Mouse (Mus musculus): ENCODE data around the gene Wrnip1. TPM values are rescaled to one million over a fixed set of nuclear protein-coding genes. Genes with fewer than 3 reads are reported as not detected.

The Wrnip1 gene
- 10 to 100 TPM; 56.4 to 60.6 TPM for total RNA-seq (2021)
- long read RNA-seq, experiment 1, transcript Wrnip1-201 (7 exons, 2,633 nt), result major isoform, 89 of 95 reads
- long read RNA-seq, experiment 1, partial matches to known transcripts, result 0 of 95 reads
- long read RNA-seq, experiment 1, other reads (novel, unspliced or antisense), result 6 of 95 reads
- long read RNA-seq, experiment 2, transcript Wrnip1-201 (7 exons, 2,633 nt), result major isoform, 81 of 91 reads
- long read RNA-seq, experiment 2, partial matches to known transcripts, result 3 of 91 reads
- long read RNA-seq, experiment 2, other reads (novel, unspliced or antisense), result 6 of 91 reads

GRCm38 (mm10) chr13:32801693-32802221 is at the start of gene Wrnip1:
Gene Wrnip1, plus strand, starts transcription at chr13:32802038.
- intact Hi-C loops (cut with DNase I), result no loop called here
- DNase-seq (ENCODE audit: low spot score in 2 of 2), result peak; percentile 98 to 99

- intact Hi-C loops (cut with DNase I), result no loop called here
- DNase-seq (ENCODE audit: low spot score in 2 of 2), result peak; percentile 19 to 55
Observed at GRCm38 (mm10) chr13:32752066-32752657, 49.7 kb upstream of the Wrnip1 start.

- peak; percentile 26 to 54 for DNase-seq (ENCODE audit: low spot score in 2 of 2)
- intact Hi-C loops (cut with DNase I), result no loop called here
Observed at GRCm38 (mm10) chr13:32759036-32759435, 42.8 kb upstream of the Wrnip1 start.

GRCm38 (mm10) chr13:32760795-32761194 is 41.0 kb upstream of the Wrnip1 start:
- intact Hi-C loops (cut with DNase I), result no loop called here
- DNase-seq (ENCODE audit: low spot score in 2 of 2), result no peak

GRCm38 (mm10) chr13:32763141-32763540 is 38.7 kb upstream of the Wrnip1 start:
- no peak for DNase-seq (ENCODE audit: low spot score in 2 of 2)
- intact Hi-C loops (cut with DNase I), result no loop called here

GRCm38 (mm10) chr13:32764448-32764847 is 37.4 kb upstream of the Wrnip1 start:
- intact Hi-C loops (cut with DNase I), result no loop called here
- DNase-seq (ENCODE audit: low spot score in 2 of 2), result no peak

- intact Hi-C loops (cut with DNase I), result no loop called here
- peak; percentile 47 to 68 for DNase-seq (ENCODE audit: low spot score in 2 of 2)
Observed at GRCm38 (mm10) chr13:32768104-32768503, 33.7 kb upstream of the Wrnip1 start.

GRCm38 (mm10) chr13:32769960-32770359 is 31.9 kb upstream of the Wrnip1 start:
- no peak for DNase-seq (ENCODE audit: low spot score in 2 of 2)
- intact Hi-C loops (cut with DNase I), result no loop called here

- intact Hi-C loops (cut with DNase I), result no loop called here
- DNase-seq (ENCODE audit: low spot score in 2 of 2), result peak in 1 of 2 experiments; percentile 32
Observed at GRCm38 (mm10) chr13:32775889-32776288, 25.9 kb upstream of the Wrnip1 start.

- no peak for DNase-seq (ENCODE audit: low spot score in 2 of 2)
- intact Hi-C loops (cut with DNase I), result no loop called here
Observed at GRCm38 (mm10) chr13:32776350-32776749, 25.5 kb upstream of the Wrnip1 start.

GRCm38 (mm10) chr13:32778861-32779260 is 23.0 kb upstream of the Wrnip1 start:
- DNase-seq (ENCODE audit: low spot score in 2 of 2), result no peak
- intact Hi-C loops (cut with DNase I), result no loop called here

GRCm38 (mm10) chr13:32783055-32783454 is 18.8 kb upstream of the Wrnip1 start:
- intact Hi-C loops (cut with DNase I), result loop anchor here (5.0 kb wide), 1 partner anchor 991 kb away; no protein-coding TSS in a partner anchor
- DNase-seq (ENCODE audit: low spot score in 2 of 2), result no peak

GRCm38 (mm10) chr13:32783816-32784215 is 18.0 kb upstream of the Wrnip1 start, which contains the start of gene Mylk4:
Gene Mylk4, minus strand, starts transcription at chr13:32783954.
- intact Hi-C loops (cut with DNase I), result loop anchor here (5.0 kb wide), 1 partner anchor 992 kb away; no protein-coding TSS in a partner anchor
- DNase-seq (ENCODE audit: low spot score in 2 of 2), result no peak

- no peak for DNase-seq (ENCODE audit: low spot score in 2 of 2)
- intact Hi-C loops (cut with DNase I), result no loop called here
Observed at GRCm38 (mm10) chr13:32787584-32787983, 14.3 kb upstream of the Wrnip1 start.

- intact Hi-C loops (cut with DNase I), result no loop called here
Observed at GRCm38 (mm10) chr13:32789781-32790180, 12.1 kb upstream of the Wrnip1 start.

GRCm38 (mm10) chr13:32794619-32795018 is 7.2 kb upstream of the Wrnip1 start:
- intact Hi-C loops (cut with DNase I), result no loop called here
- no peak for DNase-seq (ENCODE audit: low spot score in 2 of 2)

More at GRCm38 (mm10) chr13:32789781-32790180, 12.1 kb upstream of the Wrnip1 start:
- no peak for DNase-seq (ENCODE audit: low spot score in 2 of 2)

- intact Hi-C loops (cut with DNase I), result no loop called here
Observed at GRCm38 (mm10) chr13:32795166-32795565, 6.7 kb upstream of the Wrnip1 start.

GRCm38 (mm10) chr13:32797085-32797484 is 4.8 kb upstream of the Wrnip1 start:
- DNase-seq (ENCODE audit: low spot score in 2 of 2), result no peak
- intact Hi-C loops (cut with DNase I), result no loop called here

More at GRCm38 (mm10) chr13:32795166-32795565, 6.7 kb upstream of the Wrnip1 start:
- DNase-seq (ENCODE audit: low spot score in 2 of 2), result no peak

- intact Hi-C loops (cut with DNase I), result no loop called here
Observed at GRCm38 (mm10) chr13:32799131-32799530, 2.7 kb upstream of the Wrnip1 start.

GRCm38 (mm10) chr13:32800859-32801258 is 979 bp upstream of the Wrnip1 start:
- intact Hi-C loops (cut with DNase I), result no loop called here

More at GRCm38 (mm10) chr13:32799131-32799530, 2.7 kb upstream of the Wrnip1 start:
- DNase-seq (ENCODE audit: low spot score in 2 of 2), result no peak

More at GRCm38 (mm10) chr13:32800859-32801258, 979 bp upstream of the Wrnip1 start:
- no peak for DNase-seq (ENCODE audit: low spot score in 2 of 2)

All from left cerebral cortex, postnatal 14 days (tissue).